Mouse (Mus musculus) neural tube, embryonic 11.5 days (tissue): ENCODE measurements around the gene Wnt11. TPM values are rescaled to one million over a fixed set of nuclear protein-coding genes. Genes with fewer than 3 reads are reported as not detected.

Source experiments
- ATAC-seq: fragments of 200-750 bp; cut with Nextera tagmentation; 2 replicates; pipeline ENCODE4 v1.8.0; 2017; ENCODE audit warnings: moderate number of reproducible peaks, mild to moderate bottlenecking, moderate TSS enrichment, moderate library complexity; ENCODE audit not compliant: insufficient read depth, low FRiP score, low TSS enrichment
- DNase-seq: peaks from one replicate; pipeline ENCODE4 v3.0.0-alpha.2; 2015; ENCODE audit warnings: low spot score
- H3K27ac ChIP-seq: fragments of 300-500 bp; sonication (generic); 2 replicates; pipeline ENCODE4 v1.5.1; 2014; ENCODE audit warnings: low read depth, mild to moderate bottlenecking, low read length
- H3K27me3 ChIP-seq: fragments of 300-500 bp; sonication (generic); 2 replicates; pipeline ENCODE4 v1.6.1; 2014; ENCODE audit warnings: mild to moderate bottlenecking, low read length, mixed read lengths; ENCODE audit not compliant: control insufficient read depth, insufficient read depth
- H3K36me3 ChIP-seq: fragments of 300-500 bp; sonication (generic); 2 replicates; pipeline ENCODE4 v1.6.1; 2014; ENCODE audit warnings: mild to moderate bottlenecking, low read length, moderate library complexity, mixed read lengths; ENCODE audit not compliant: control insufficient read depth, insufficient read depth
- H3K4me1 ChIP-seq: fragments of 300-500 bp; sonication (generic); 2 replicates; pipeline ENCODE4 v1.6.1; 2014; ENCODE audit warnings: low read length, mixed read lengths; ENCODE audit not compliant: control insufficient read depth, insufficient read depth
- H3K4me2 ChIP-seq: fragments of 300-500 bp; sonication (generic); 2 replicates; pipeline ENCODE4 v1.6.1; 2014; ENCODE audit warnings: low read depth, mild to moderate bottlenecking, moderate library complexity
- H3K4me3 ChIP-seq: fragments of 300-500 bp; sonication (generic); 2 replicates; pipeline ENCODE4 v1.5.1; 2014; ENCODE audit warnings: low read depth, low read length
- H3K9ac ChIP-seq: fragments of 300-500 bp; sonication (generic); 2 replicates; pipeline ENCODE4 v1.6.1; 2014; ENCODE audit warnings: mild to moderate bottlenecking, low read length
- H3K9me3 ChIP-seq: fragments of 300-500 bp; sonication (generic); 2 replicates; pipeline ENCODE4 v1.6.1; 2016; ENCODE audit warnings: low read length; ENCODE audit not compliant: control insufficient read depth
- WGBS: fragments of 180-500 bp; shearing (Covaris S2); extraction: QIAGEN DNeasy Blood & Tissue Kit; methylation state at CpG from one replicate; pipeline ENCODE4 v1.1.7; 2014; 5-methylcytosine and 5-hydroxymethylcytosine counted together
- polyA plus RNA-seq: library from polyadenylated mRNA; unstranded; fragments of >200 nt; fragmentation: Nextera tagmentation; extraction: Ambion mirVana; gene quantifications from 2 replicates; pipeline ENCODE4 v1.2.1, GENCODE M21; 2014

The Wnt11 gene
- polyA plus RNA-seq, 1 experiment from 2014 or later = 6.9 TPM

DNA sequence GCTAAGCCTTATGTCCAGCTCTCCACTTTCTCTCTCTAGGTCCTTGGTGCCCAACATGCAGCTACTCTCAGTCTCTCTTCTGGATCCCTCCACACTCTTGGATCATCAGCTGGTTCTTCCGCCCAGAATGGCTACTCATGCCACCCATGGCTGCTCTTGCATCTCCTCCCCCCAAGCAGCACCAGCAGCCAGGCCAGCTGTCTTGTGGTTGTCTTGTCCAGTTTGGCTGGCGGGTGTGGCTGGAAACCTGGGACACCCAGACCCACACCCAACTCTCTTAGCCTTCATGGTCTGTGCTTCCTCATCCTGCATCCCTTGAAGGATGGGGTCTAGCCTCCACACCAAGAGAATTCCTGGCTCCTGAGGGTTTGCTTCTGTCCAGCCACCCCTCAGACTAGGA is 24.3 kb upstream of the Wnt11 start:
- no peak for DNase-seq

DNA sequence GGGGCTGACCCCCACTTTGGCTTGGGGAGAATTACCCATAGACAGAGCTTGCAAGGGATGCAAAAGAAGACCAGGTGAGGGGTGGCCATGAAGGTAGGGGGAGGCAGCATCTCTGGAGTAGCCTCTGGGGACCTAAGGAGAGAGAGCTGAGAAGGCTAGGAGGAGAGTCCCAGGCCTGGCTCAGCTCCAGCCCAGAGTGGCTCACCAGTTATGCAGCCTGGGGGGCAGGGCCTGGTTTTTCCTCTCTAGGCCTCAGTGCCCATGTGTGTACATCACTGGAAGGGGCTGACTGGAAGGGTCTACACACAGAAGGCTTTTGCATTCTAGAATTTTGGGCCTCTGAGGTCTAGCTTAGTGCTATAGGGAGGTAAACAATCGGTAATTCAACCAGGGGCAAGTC is 14.4 kb upstream of the Wnt11 start:
- ATAC-seq = no peak
- Histone ChIP-seq H3K4me3 (no peak overlapping the region), H3K9me3 (no peaks in the 10 kb centered on the region), H3K4me1 (peaks cover 9% of the 10 kb centered on the region; the same call in 1 of the 2 replicates), H3K36me3 (no peaks in the 10 kb centered on the region), H3K4me2 (no peak overlapping the region), H3K27ac (no peak overlapping the region), H3K27me3 (no peaks in the 10 kb centered on the region), H3K9ac (no peak overlapping the region)
- 100% methylated on average over 1 of the region's 1 CpGs for WGBS
- DNase-seq = no peak

More for the DNA sequence above, 24.3 kb upstream of the Wnt11 start:
- no peaks in the 10 kb centered on the region for H3K9me3 ChIP-seq
- no peaks in the 10 kb centered on the region for H3K36me3 ChIP-seq
- no peaks in the 10 kb centered on the region for H3K27me3 ChIP-seq
- no peak overlapping the region for H3K27ac ChIP-seq
- ATAC-seq = no peak
- WGBS = 92% methylated on average over 2 of the region's 2 CpGs
- no peak overlapping the region for H3K4me3 ChIP-seq
- no peak overlapping the region for H3K4me2 ChIP-seq
- no peak overlapping the region for H3K9ac ChIP-seq
- no peaks in the 10 kb centered on the region for H3K4me1 ChIP-seq

DNA sequence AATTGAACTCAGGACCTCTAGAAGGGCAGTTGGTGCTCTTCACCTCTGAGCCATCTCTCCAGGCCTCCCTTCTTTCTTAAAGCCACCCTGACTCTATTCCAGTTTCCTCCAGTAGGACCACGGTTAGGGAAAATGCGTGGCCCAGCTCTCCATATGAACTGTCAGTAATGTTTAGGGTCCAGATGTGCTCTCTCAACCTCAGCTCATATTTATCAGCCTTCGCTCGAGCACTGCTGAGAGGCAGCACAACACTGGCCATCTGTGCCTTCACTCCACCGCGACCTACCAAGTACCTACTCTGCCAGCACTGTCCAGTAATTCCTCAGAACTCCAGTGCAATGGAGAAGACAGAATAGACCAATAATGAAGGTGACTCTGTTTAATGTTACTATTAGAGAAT is 12.0 kb upstream of the Wnt11 start:
- DNase-seq (no peak), ATAC-seq (no peak)
- Histone ChIP-seq H3K27me3 (no peaks in the 10 kb centered on the region), H3K27ac (no peak overlapping the region), H3K36me3 (no peaks in the 10 kb centered on the region), H3K4me1 (peaks cover 8% of the 10 kb centered on the region; the same call in 1 of the 2 replicates), H3K9ac (no peak overlapping the region), H3K4me3 (no peak overlapping the region), H3K4me2 (no peak overlapping the region), H3K9me3 (no peaks in the 10 kb centered on the region)
- WGBS = 64% methylated on average over 6 of the region's 6 CpGs

DNA sequence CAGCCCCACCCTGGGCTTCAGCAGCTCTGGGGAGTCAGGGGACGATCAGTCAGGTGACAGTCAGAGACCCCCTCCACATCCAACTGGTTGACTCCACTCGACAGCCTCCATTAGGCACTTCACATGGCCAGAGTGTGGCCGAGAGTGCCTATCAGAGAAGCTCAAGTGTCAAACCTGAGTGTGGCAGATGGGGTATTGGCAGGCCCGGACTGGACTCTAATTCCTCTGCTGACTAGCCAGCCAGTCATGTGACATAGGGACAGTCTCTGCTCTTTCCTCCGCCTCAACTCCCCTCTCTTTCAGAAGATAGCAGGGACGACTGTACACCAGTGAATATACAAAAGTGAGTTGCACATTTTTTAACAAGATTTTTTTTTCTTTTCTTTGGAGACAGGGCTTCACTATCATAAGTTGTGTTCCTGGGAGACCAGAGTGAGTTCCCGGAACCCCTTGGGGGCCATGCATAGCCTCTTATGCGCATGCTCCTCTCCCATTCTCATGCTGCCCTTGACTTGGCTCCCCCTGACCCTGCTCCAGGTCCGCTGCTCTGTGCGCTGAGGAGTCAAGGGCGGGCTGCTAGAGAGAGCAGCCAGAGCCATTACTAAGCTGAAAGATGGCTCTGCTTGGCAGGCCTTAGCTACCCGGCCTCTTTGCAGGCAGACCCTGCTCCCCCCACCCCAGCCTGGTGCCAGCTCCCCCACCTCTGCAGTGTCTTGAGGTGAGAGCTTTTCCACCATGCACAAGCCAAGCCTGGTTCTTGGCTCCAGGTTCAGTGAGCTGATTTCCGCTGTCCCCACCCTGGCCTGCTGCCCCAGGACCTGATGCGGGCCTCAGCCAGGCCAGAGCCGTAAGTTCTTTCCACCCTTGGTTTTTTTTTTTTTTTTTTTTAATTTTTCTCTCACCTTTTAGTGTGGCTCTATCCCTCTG is 10.8 kb upstream of the Wnt11 start:
- ATAC-seq (no peak), DNase-seq (no peak)
- Histone ChIP-seq H3K27ac (no peak overlapping the region), H3K9me3 (no peaks in the 10 kb centered on the region), H3K9ac (no peak overlapping the region), H3K27me3 (no peaks in the 10 kb centered on the region), H3K4me1 (0 out of 2 replicates have a peak, but pooled peaks cover 3% of the 10 kb centered on the region), H3K4me3 (no peak overlapping the region), H3K36me3 (no peaks in the 10 kb centered on the region), H3K4me2 (no peak overlapping the region)
- WGBS = 59% methylated on average over 15 of the region's 15 CpGs

DNA sequence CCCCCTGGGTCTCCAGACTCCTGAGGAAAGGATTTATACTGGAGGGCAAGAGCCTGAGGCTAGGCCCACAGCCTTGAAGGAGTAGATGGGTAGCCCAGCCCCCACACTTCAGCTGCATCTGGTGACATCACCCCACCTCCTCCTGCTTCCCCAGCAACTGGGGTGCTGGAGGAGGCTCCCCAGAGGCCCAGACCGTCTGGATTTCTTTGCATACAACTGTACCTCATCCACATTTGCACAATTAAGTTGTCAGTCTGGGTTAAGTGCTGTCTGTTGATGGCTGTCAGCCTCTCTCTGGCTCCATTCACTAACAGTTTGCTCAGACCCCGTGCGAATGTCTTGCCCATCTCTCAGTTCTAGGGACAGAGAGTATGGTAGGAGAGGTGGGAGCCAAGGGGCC is 6.9 kb upstream of the Wnt11 start:
- Histone ChIP-seq H3K9ac (no peak overlapping the region), H3K36me3 (no peaks in the 10 kb centered on the region), H3K27me3 (peaks cover 12% of the 10 kb centered on the region), H3K9me3 (no peaks in the 10 kb centered on the region), H3K27ac (no peak overlapping the region), H3K4me3 (no peak overlapping the region), H3K4me1 (no peaks in the 10 kb centered on the region), H3K4me2 (no peak overlapping the region)
- ATAC-seq (no peak), DNase-seq (no peak)
- WGBS = 62% methylated on average over 3 of the region's 3 CpGs

GRCm38 (mm10) chr7:98828876-98829275 is 6.0 kb upstream of the Wnt11 start:
- Histone ChIP-seq H3K27me3 (peaks cover 19% of the 10 kb centered on the region), H3K4me3 (no peak overlapping the region), H3K36me3 (no peaks in the 10 kb centered on the region), H3K4me1 (no peaks in the 10 kb centered on the region), H3K4me2 (no peak overlapping the region), H3K9ac (no peak overlapping the region), H3K27ac (no peak overlapping the region), H3K9me3 (no peaks in the 10 kb centered on the region)
- no peak for DNase-seq
- ATAC-seq = no peak
- 24% methylated on average over 7 of the region's 7 CpGs for WGBS

GRCm38 (mm10) chr7:98831290-98831689 is 3.6 kb upstream of the Wnt11 start:
- DNase-seq (no peak), ATAC-seq (no peak)
- 69% methylated on average over 6 of the region's 6 CpGs for WGBS
- H3K9ac ChIP-seq = no peak overlapping the region
- no peaks in the 10 kb centered on the region for H3K36me3 ChIP-seq
- H3K4me2 ChIP-seq = no peak overlapping the region
- no peak overlapping the region for H3K4me3 ChIP-seq
- peaks cover 18% of the 10 kb centered on the region for H3K4me1 ChIP-seq
- peaks cover 43% of the 10 kb centered on the region for H3K27me3 ChIP-seq
- H3K27ac ChIP-seq = no peak overlapping the region
- no peaks in the 10 kb centered on the region for H3K9me3 ChIP-seq

- H3K9me3 ChIP-seq = no peaks in the 10 kb centered on the region
- peak overlapping the region; percentile 37 for H3K4me3 ChIP-seq
- H3K27me3 ChIP-seq = peaks cover 83% of the 10 kb centered on the region
- H3K27ac ChIP-seq = no peak overlapping the region
- peaks cover 39% of the 10 kb centered on the region for H3K4me1 ChIP-seq
- DNase-seq (peak; percentile 48), ATAC-seq (no peak)
- no peaks in the 10 kb centered on the region for H3K36me3 ChIP-seq
- H3K4me2 ChIP-seq = peak overlapping the region; percentile 61
- under 1% methylated on average over 46 of the region's 46 CpGs for WGBS
- H3K9ac ChIP-seq = peak overlapping the region; percentile 14
Observed at GRCm38 (mm10) chr7:98835519-98836441, 868 bp downstream of the Wnt11 start.
